Mouse (Mus musculus): ENCODE measurements at regions not wholly inside any gene's neighbourhood (a gene's known extent, or its start where the extent isn't known, plus 50 kb on each side); places are given as distances from the start of the nearest gene placed in this dataset.

DNA sequence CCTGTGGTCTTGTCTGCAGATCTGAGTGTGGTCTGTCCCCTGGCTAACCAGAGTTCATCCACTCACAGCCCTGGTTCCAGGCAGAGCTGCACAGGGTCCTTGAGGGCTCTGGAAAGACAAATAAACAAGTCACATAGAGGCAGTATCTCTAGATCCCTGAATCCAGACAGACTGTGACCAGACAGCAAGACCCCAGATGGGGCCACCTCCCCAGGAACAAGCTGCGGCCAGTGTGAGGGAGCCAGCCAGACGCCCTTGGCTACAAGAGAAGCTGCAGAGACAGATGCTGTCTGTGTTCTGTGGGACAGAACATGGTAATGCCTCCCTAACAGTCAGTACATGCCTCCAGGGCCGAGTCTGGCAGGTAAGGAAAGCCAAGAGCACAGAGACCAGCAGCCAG lies 127.6 kb upstream of the Ccnd1 start:
- Histone ChIP-seq H3K9ac (replicated peaks; ENCODE audit: low read length) (0 out of 2 replicates have a peak overlapping the region, but pooled peaks have one; percentile 26), H3K27me3 (ENCODE audit: control insufficient read depth, insufficient read depth, low read length) (no peaks in the 10 kb centered on the region), H3K4me1 (ENCODE audit: control insufficient read depth, insufficient read depth, low read length) (no peaks in the 10 kb centered on the region), H3K9me3 (ENCODE audit: control insufficient read depth, low read length) (no peaks in the 10 kb centered on the region), H3K4me3 (replicated peaks; ENCODE audit: low read depth, low read length) (no peak overlapping the region), H3K27ac (replicated peaks; ENCODE audit: low read depth, low read length) (no peak overlapping the region), H3K4me2 (ENCODE audit: low read length) (no peak overlapping the region), H3K36me3 (ENCODE audit: control insufficient read depth, insufficient read depth, low read length) (no peaks in the 10 kb centered on the region)
- 79% methylated on average over 3 of the region's 3 CpGs for WGBS
- DNase-seq (no peak), ATAC-seq (ENCODE audit: low FRiP score, low TSS enrichment) (no peak)

DNA sequence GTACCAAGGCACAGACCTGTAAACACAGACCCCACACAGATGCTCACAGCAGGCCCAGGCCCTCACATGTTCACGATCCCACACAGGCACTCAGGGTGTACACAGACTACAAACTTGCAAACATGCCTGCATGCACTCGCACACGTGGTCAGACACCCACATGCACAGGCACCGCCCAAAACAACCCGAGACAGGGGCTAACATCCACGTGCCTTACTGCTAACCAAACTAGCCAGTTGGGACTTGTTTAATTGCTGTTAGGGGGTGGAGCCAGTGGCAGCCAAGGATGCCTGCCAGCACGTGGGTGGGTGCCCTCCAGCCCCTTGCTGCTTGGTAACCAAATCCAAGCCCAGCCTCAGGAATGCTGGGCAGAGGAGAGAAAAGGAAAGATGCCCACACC lies 116.6 kb upstream of the Ccnd1 start:
- Histone ChIP-seq H3K9ac (replicated peaks; ENCODE audit: low read length) (no peak overlapping the region), H3K4me3 (replicated peaks; ENCODE audit: low read depth, low read length) (no peak overlapping the region), H3K27me3 (ENCODE audit: control insufficient read depth, insufficient read depth, low read length) (no peaks in the 10 kb centered on the region), H3K27ac (replicated peaks; ENCODE audit: low read depth, low read length) (no peak overlapping the region), H3K4me2 (ENCODE audit: low read length) (no peak overlapping the region), H3K4me1 (ENCODE audit: control insufficient read depth, insufficient read depth, low read length) (no peaks in the 10 kb centered on the region), H3K36me3 (ENCODE audit: control insufficient read depth, insufficient read depth, low read length) (no peaks in the 10 kb centered on the region), H3K9me3 (ENCODE audit: control insufficient read depth, low read length) (peaks cover 8% of the 10 kb centered on the region)
- ATAC-seq (ENCODE audit: low FRiP score, low TSS enrichment) = no peak
- peak; percentile 7 for DNase-seq
- WGBS = 62% methylated on average over 7 of the region's 7 CpGs

DNA sequence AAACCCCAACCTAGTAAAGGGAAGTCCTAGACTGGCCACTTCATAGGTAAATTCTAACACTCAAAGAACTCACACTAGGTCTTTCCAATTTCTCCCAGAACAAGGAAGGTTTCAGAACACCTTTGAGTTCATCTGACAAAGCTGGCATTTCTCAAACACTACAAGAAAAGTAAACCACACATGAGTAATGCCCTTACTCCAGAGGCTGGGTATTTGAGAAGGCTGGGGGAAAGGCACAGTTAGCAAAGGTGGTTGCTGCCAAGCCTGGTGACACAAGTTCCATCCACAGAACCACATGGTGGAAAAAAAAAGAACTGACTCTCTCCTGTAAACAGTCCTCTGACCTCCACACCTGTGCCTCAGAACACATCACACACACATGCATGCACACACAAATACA lies 111.9 kb upstream of the Ccnd1 start:
- DNase-seq = no peak
- Histone ChIP-seq H3K4me3 (replicated peaks; ENCODE audit: low read depth, low read length) (no peak overlapping the region), H3K4me1 (ENCODE audit: control insufficient read depth, insufficient read depth, low read length) (no peaks in the 10 kb centered on the region), H3K9me3 (ENCODE audit: control insufficient read depth, low read length) (peaks cover 8% of the 10 kb centered on the region), H3K9ac (replicated peaks; ENCODE audit: low read length) (no peak overlapping the region), H3K27me3 (ENCODE audit: control insufficient read depth, insufficient read depth, low read length) (no peaks in the 10 kb centered on the region), H3K4me2 (ENCODE audit: low read length) (no peak overlapping the region), H3K36me3 (ENCODE audit: control insufficient read depth, insufficient read depth, low read length) (no peaks in the 10 kb centered on the region), H3K27ac (replicated peaks; ENCODE audit: low read depth, low read length) (no peak overlapping the region)
- no peak for ATAC-seq (ENCODE audit: low FRiP score, low TSS enrichment)

DNA sequence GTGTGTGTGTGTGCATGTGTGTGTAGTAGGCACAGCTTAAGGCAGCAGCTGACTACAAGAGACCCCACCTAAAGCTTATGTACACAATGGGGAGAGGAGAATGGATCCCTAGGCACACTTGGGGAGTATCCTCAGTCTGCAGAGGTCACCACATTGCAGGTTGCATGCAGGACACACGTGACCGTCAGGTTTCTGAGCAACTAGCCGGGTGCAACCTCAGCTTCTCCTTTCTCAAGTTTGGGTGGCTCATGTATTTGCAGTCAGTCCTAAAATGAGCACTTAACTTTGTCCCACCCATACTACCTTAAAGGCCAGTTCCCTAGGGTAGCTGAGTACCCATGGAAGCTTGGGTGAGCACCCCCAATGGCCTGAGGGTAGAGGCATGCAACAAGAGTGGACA lies 111.0 kb upstream of the Ccnd1 start:
- H3K27ac ChIP-seq (replicated peaks; ENCODE audit: low read depth, low read length) = no peak overlapping the region
- H3K4me2 ChIP-seq (ENCODE audit: low read length) = no peak overlapping the region

DNA sequence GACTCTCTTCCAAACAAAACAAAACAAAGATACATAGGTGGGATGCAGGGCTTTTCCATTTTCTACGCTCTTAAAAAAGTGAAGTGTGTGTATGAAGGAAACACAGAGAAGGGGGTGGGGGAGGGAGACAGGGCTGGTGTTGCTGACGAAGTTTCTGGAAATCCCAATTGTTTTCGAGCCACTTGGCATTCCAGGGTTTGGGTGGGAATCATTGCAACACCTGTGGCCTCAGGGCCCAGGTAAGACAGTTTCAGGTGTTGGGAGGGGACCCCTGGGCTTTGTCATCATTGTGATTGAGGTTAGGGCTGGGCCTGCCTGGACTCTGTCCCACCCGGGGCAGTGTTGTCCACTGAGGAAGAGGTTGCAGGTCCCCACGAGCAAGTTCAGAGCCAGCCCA lies 108.8 kb upstream of the Ccnd1 start:
- DNase-seq (no peak), ATAC-seq (ENCODE audit: low FRiP score, low TSS enrichment) (no peak)
- no peaks in the 10 kb centered on the region for H3K36me3 ChIP-seq (ENCODE audit: control insufficient read depth, insufficient read depth, low read length)
- no peaks in the 10 kb centered on the region for H3K27me3 ChIP-seq (ENCODE audit: control insufficient read depth, insufficient read depth, low read length)
- no peak overlapping the region for H3K27ac ChIP-seq (replicated peaks; ENCODE audit: low read depth, low read length)
- no peak overlapping the region for H3K4me3 ChIP-seq (replicated peaks; ENCODE audit: low read depth, low read length)
- H3K4me2 ChIP-seq (ENCODE audit: low read length) = no peak overlapping the region
- 84% methylated on average over 5 of the region's 5 CpGs for WGBS
- H3K9ac ChIP-seq (replicated peaks; ENCODE audit: low read length) = no peak overlapping the region
- H3K4me1 ChIP-seq (ENCODE audit: control insufficient read depth, insufficient read depth, low read length) = no peaks in the 10 kb centered on the region
- H3K9me3 ChIP-seq (ENCODE audit: control insufficient read depth, low read length) = no peaks in the 10 kb centered on the region

More for the DNA sequence above, 111.0 kb upstream of the Ccnd1 start:
- H3K9ac ChIP-seq (replicated peaks; ENCODE audit: low read length) = no peak overlapping the region
- ATAC-seq (ENCODE audit: low FRiP score, low TSS enrichment) = no peak
- no peak overlapping the region for H3K4me3 ChIP-seq (replicated peaks; ENCODE audit: low read depth, low read length)
- no peaks in the 10 kb centered on the region for H3K27me3 ChIP-seq (ENCODE audit: control insufficient read depth, insufficient read depth, low read length)
- WGBS = 90% methylated on average over 3 of the region's 3 CpGs
- peaks cover 8% of the 10 kb centered on the region for H3K9me3 ChIP-seq (ENCODE audit: control insufficient read depth, low read length)
- H3K4me1 ChIP-seq (ENCODE audit: control insufficient read depth, insufficient read depth, low read length) = no peaks in the 10 kb centered on the region
- H3K36me3 ChIP-seq (ENCODE audit: control insufficient read depth, insufficient read depth, low read length) = no peaks in the 10 kb centered on the region
- DNase-seq = no peak

DNA sequence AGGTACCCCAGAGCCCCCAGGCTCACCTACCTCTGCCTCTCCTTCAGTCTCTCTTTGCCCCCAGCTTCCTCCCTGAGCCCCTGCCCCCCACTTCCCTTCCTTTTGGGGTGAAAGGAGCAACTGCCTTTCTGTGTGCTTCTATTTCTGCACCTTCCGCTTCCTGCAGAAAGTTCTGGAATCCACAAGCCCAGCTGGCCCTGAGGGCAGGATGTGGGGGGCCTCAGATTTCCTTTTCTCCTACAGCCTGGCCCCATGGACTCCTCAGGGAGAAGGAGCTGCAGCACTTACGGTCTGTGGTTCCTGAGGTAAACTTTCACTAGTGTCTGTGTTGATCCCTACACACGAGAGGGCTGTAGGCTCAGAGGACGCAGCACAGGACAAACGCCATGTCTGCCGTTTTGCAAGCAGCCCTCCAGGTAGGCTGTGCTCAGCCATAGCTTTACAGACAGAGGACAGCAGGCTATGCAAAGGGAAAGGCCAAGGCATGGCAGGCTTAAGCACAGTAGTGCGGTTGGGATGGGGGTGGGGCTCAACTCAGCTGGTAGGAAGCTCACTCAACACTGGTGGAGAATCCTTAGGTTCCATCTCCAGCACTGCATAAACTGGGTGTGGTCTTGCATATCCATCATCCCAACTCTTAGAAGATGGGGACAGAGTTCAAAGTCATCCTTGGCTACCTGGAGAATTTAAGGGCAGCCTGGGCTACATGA lies 108.2 kb upstream of the Ccnd1 start:
- 83% methylated on average over 7 of the region's 7 CpGs for WGBS
- H3K4me2 ChIP-seq (ENCODE audit: low read length) = no peak overlapping the region
- no peaks in the 10 kb centered on the region for H3K36me3 ChIP-seq (ENCODE audit: control insufficient read depth, insufficient read depth, low read length)
- no peaks in the 10 kb centered on the region for H3K9me3 ChIP-seq (ENCODE audit: control insufficient read depth, low read length)
- no peaks in the 10 kb centered on the region for H3K4me1 ChIP-seq (ENCODE audit: control insufficient read depth, insufficient read depth, low read length)
- H3K9ac ChIP-seq (replicated peaks; ENCODE audit: low read length) = no peak overlapping the region
- no peak overlapping the region for H3K4me3 ChIP-seq (replicated peaks; ENCODE audit: low read depth, low read length)
- H3K27me3 ChIP-seq (ENCODE audit: control insufficient read depth, insufficient read depth, low read length) = no peaks in the 10 kb centered on the region
- no peak for ATAC-seq (ENCODE audit: low FRiP score, low TSS enrichment)
- no peak for DNase-seq
- H3K27ac ChIP-seq (replicated peaks; ENCODE audit: low read depth, low read length) = no peak overlapping the region

DNA sequence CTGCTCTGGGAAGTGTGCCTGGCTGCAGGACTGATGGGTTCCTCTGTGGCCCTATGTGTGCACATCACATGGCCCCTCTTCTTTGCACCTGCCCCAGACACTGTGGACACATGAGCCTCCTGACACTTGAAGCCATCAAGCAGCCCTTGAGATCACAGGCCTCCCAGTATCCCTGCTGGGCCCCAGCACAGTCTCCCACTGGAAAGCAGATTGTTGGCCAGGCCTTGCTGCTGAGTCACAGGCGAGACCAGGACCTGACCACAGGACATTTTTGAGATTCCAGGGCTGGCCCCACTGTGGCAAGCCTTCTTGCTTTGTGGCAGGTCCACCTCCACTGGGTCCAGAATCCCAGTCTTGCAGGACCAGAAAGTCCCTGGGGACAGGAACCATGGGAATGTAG lies 105.5 kb upstream of the Ccnd1 start:
- Histone ChIP-seq H3K9me3 (ENCODE audit: control insufficient read depth, low read length) (no peaks in the 10 kb centered on the region), H3K27ac (replicated peaks; ENCODE audit: low read depth, low read length) (no peak overlapping the region), H3K27me3 (ENCODE audit: control insufficient read depth, insufficient read depth, low read length) (no peaks in the 10 kb centered on the region), H3K4me1 (ENCODE audit: control insufficient read depth, insufficient read depth, low read length) (no peaks in the 10 kb centered on the region), H3K36me3 (ENCODE audit: control insufficient read depth, insufficient read depth, low read length) (no peaks in the 10 kb centered on the region), H3K9ac (replicated peaks; ENCODE audit: low read length) (no peak overlapping the region), H3K4me2 (ENCODE audit: low read length) (no peak overlapping the region), H3K4me3 (replicated peaks; ENCODE audit: low read depth, low read length) (no peak overlapping the region)
- ATAC-seq (ENCODE audit: low FRiP score, low TSS enrichment) = no peak
- no peak for DNase-seq
- 82% methylated on average over 1 of the region's 1 CpGs for WGBS

DNA sequence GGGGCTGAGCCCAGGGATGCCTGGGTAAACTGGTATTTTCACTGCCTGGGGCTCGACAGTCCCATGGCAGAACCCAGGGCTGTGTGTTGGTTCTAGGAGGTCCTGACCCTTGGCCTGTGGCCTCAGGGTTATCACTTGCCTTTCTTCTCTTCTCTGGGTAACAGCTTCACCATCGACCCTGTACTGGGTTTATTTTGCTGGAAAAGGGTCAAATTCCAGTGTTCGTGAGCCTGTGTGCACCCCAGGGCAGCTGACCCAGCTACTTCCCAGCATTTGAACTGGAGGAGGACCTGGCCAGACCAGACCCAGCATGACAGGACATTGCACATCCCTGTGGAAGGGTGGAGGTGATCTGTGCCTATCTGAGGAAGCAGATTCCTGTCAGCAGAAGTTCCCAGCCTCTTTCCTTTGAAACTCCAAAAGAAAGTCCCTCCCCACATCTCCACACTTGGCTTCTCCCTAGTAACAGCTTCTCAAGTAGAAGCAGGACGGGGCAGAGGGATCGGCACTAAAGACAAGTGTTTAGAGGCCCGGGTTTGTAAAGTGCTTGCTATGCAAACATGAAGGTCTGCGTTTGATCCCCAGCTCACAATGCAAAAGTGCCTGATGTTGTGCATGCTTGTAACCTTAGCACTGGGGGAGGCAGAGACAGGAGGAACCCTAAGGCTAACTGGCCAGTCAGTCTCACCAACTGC lies 103.9 kb upstream of the Ccnd1 start:
- Histone ChIP-seq H3K9me3 (ENCODE audit: control insufficient read depth, low read length) (no peaks in the 10 kb centered on the region), H3K4me1 (ENCODE audit: control insufficient read depth, insufficient read depth, low read length) (no peaks in the 10 kb centered on the region), H3K27me3 (ENCODE audit: control insufficient read depth, insufficient read depth, low read length) (no peaks in the 10 kb centered on the region), H3K4me3 (replicated peaks; ENCODE audit: low read depth, low read length) (no peak overlapping the region), H3K4me2 (ENCODE audit: low read length) (no peak overlapping the region), H3K36me3 (ENCODE audit: control insufficient read depth, insufficient read depth, low read length) (no peaks in the 10 kb centered on the region), H3K27ac (replicated peaks; ENCODE audit: low read depth, low read length) (no peak overlapping the region), H3K9ac (replicated peaks; ENCODE audit: low read length) (no peak overlapping the region)
- 79% methylated on average over 7 of the region's 7 CpGs for WGBS
- DNase-seq = no peak
- ATAC-seq (ENCODE audit: low FRiP score, low TSS enrichment) = no peak

DNA sequence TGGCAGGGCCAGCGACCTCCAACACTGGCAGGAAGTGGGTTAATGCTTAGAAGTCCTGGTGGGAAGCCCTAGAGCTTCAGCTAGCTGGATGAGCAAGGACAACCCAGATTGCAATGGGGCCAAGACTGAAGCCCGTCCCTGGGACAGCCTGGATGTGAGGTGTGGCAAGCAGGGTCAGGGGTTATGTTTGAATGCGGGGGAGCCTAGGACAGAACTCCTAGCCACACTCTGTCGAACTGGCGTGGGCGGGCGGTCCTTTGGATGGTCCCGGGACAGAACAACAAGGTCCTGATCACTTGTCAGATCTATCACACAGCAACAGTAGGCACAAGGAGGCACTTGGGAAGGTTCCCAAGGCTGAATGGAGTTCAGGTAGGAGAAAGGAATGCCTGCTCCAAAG lies 101.1 kb upstream of the Ccnd1 start:
- no peak overlapping the region for H3K4me3 ChIP-seq (replicated peaks; ENCODE audit: low read depth, low read length)
- WGBS = 84% methylated on average over 8 of the region's 8 CpGs
- no peak overlapping the region for H3K4me2 ChIP-seq (ENCODE audit: low read length)
- DNase-seq = no peak
- no peak overlapping the region for H3K27ac ChIP-seq (replicated peaks; ENCODE audit: low read depth, low read length)
- no peak overlapping the region for H3K9ac ChIP-seq (replicated peaks; ENCODE audit: low read length)
- no peaks in the 10 kb centered on the region for H3K27me3 ChIP-seq (ENCODE audit: control insufficient read depth, insufficient read depth, low read length)
- no peaks in the 10 kb centered on the region for H3K9me3 ChIP-seq (ENCODE audit: control insufficient read depth, low read length)
- no peaks in the 10 kb centered on the region for H3K36me3 ChIP-seq (ENCODE audit: control insufficient read depth, insufficient read depth, low read length)
- no peaks in the 10 kb centered on the region for H3K4me1 ChIP-seq (ENCODE audit: control insufficient read depth, insufficient read depth, low read length)
- ATAC-seq (ENCODE audit: low FRiP score, low TSS enrichment) = no peak
